Mouse (Mus musculus) forebrain, embryonic 16.5 days (tissue): ENCODE measurements around the gene Mprip. TPM values are rescaled to one million over a fixed set of nuclear protein-coding genes. Genes with fewer than 3 reads are reported as not detected.

Experiments used
- ATAC-seq: fragments of 200-750 bp; cut with Nextera tagmentation; 2 replicates; pipeline ENCODE4 v1.8.0; 2017; ENCODE audit warnings: mild to moderate bottlenecking, moderate library complexity
- H3K27ac ChIP-seq: fragments of 300-500 bp; sonication (generic); 2 replicates; pipeline ENCODE4 v1.5.1; 2014; ENCODE audit warnings: low read length, control low read depth
- H3K27me3 ChIP-seq: fragments of 300-500 bp; sonication (generic); replicated peaks from 2 replicates; pipeline ENCODE4 v1.6.1; 2014; ENCODE audit warnings: low read length; ENCODE audit not compliant: control insufficient read depth, insufficient read depth
- H3K36me3 ChIP-seq: fragments of 300-500 bp; sonication (generic); 2 replicates; pipeline ENCODE4 v1.6.1; 2014; ENCODE audit not compliant: control insufficient read depth, insufficient read depth
- H3K4me1 ChIP-seq: fragments of 300-500 bp; sonication (generic); replicated peaks from 2 replicates; pipeline ENCODE4 v1.6.1; 2014; ENCODE audit warnings: low read length; ENCODE audit not compliant: control insufficient read depth, insufficient read depth
- H3K4me2 ChIP-seq: fragments of 300-500 bp; sonication (generic); 2 replicates; pipeline ENCODE4 v1.6.1; 2014; ENCODE audit warnings: mild to moderate bottlenecking, low read length, control low read depth
- H3K4me3 ChIP-seq: fragments of 300-500 bp; sonication (generic); replicated peaks from 2 replicates; pipeline ENCODE4 v1.5.1; 2014; ENCODE audit warnings: mild to moderate bottlenecking, low read length, control low read depth
- H3K9ac ChIP-seq: fragments of 300-500 bp; sonication (generic); replicated peaks from 2 replicates; pipeline ENCODE4 v1.6.1; 2014; ENCODE audit warnings: low read depth, low read length, control low read depth
- H3K9me3 ChIP-seq: fragments of 300-500 bp; sonication (generic); 2 replicates; pipeline ENCODE4 v1.6.1; 2016; ENCODE audit warnings: low read length; ENCODE audit not compliant: control insufficient read depth
- WGBS: fragments of 180-500 bp; shearing (Covaris S2); extraction: QIAGEN DNeasy Blood & Tissue Kit; methylation state at CpG from one replicate; pipeline ENCODE4 v1.1.7; 2014; 5-methylcytosine and 5-hydroxymethylcytosine counted together
- polyA plus RNA-seq: library from polyadenylated mRNA; unstranded; fragments of >200 nt; fragmentation: Nextera tagmentation; extraction: Ambion mirVana; gene quantifications from 2 replicates; pipeline ENCODE4 v1.2.1, GENCODE M21; 2015

Mprip gene
- polyA plus RNA-seq, 1 experiment from 2014 or later: 51.9 TPM

- no peak overlapping the region for H3K4me3 ChIP-seq
- H3K9ac ChIP-seq: no peak overlapping the region
- no peaks in the 10 kb centered on the region for H3K4me1 ChIP-seq
- H3K36me3 ChIP-seq: no peaks in the 10 kb centered on the region
- H3K27ac ChIP-seq: no peak overlapping the region
- H3K4me2 ChIP-seq: no peak overlapping the region
- no peaks in the 10 kb centered on the region for H3K27me3 ChIP-seq
- ATAC-seq: no peak
- no peaks in the 10 kb centered on the region for H3K9me3 ChIP-seq
- 76% methylated on average over 4 of the region's 4 CpGs for WGBS
These were observed 12.0 kb upstream of the Mprip start for GRCm38 (mm10) chr11:59649058-59649457.

DNA sequence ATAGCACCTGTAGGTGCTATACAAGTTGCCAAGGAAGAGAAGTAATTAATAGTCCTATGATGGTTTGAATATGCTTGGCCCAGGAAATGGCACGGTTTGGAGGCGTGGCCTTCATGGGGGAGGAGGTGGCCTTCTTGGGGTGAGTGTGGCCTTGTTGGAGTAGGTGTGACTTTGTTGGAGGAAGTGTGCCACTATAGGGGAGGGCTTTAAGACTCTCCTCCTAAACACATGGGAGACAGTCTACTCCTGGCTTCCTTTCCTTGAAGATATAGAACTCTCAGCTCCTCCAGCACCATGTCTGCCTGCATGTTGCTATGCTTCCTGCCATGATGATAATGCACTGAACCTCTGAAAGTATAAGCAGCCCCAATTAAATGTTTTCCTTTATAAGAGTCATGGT, 8.1 kb upstream of the Mprip start:
- Histone ChIP-seq H3K4me1 (no peaks in the 10 kb centered on the region), H3K4me2 (no peak overlapping the region), H3K9me3 (no peaks in the 10 kb centered on the region), H3K27me3 (no peaks in the 10 kb centered on the region), H3K36me3 (no peaks in the 10 kb centered on the region), H3K27ac (no peak overlapping the region), H3K9ac (no peak overlapping the region), H3K4me3 (no peak overlapping the region)
- 83% methylated on average over 2 of the region's 2 CpGs for WGBS
- no peak for ATAC-seq

DNA sequence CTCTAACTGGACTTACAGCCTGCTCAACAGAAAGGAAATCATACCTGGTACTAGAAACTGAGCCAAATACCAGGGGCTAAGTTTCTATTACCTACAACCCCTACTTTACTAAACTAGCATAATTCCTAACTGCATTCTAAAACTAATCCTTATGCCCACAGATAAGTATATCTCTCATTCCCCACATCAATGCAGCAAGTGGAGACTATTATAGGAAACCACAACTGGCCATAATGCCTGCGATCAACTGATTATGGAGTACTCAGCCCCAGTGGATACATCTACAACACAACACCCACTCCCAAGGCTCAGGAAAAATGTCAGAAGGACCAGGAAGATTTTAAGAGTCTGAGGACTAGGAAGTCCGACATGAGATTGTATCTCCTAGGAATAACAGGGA, 7.6 kb upstream of the Mprip start:
- no peaks in the 10 kb centered on the region for H3K9me3 ChIP-seq
- H3K27ac ChIP-seq: no peak overlapping the region
- H3K4me1 ChIP-seq: no peaks in the 10 kb centered on the region
- WGBS: 84% methylated on average over 2 of the region's 2 CpGs
- no peak for ATAC-seq
- H3K9ac ChIP-seq: no peak overlapping the region
- H3K4me3 ChIP-seq: no peak overlapping the region
- no peaks in the 10 kb centered on the region for H3K27me3 ChIP-seq
- no peak overlapping the region for H3K4me2 ChIP-seq
- no peaks in the 10 kb centered on the region for H3K36me3 ChIP-seq

DNA sequence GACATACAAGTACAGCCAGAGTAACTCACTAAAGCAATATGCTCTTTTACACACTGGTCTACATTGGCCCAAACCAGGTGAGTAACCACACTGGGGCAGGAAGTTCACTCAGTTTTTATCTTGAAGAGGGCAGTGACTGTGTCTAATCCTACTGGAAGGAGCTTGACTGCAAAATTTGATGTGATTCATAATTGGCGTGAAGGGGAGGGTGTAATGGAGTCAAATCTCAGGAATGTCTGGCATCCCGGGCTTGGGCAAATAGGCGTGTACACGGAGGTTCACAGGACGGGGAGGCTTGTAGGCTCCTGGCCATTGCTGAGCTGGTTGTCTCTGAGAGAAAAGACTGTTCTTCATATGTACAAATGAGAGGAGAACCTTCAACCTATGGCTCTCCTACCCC, 5.8 kb upstream of the Mprip start:
- Histone ChIP-seq H3K27ac (no peak overlapping the region), H3K4me1 (no peaks in the 10 kb centered on the region), H3K4me2 (no peak overlapping the region), H3K4me3 (no peak overlapping the region), H3K9ac (no peak overlapping the region), H3K36me3 (no peaks in the 10 kb centered on the region), H3K9me3 (no peaks in the 10 kb centered on the region), H3K27me3 (no peaks in the 10 kb centered on the region)
- ATAC-seq: no peak
- 81% methylated on average over 5 of the region's 5 CpGs for WGBS

DNA sequence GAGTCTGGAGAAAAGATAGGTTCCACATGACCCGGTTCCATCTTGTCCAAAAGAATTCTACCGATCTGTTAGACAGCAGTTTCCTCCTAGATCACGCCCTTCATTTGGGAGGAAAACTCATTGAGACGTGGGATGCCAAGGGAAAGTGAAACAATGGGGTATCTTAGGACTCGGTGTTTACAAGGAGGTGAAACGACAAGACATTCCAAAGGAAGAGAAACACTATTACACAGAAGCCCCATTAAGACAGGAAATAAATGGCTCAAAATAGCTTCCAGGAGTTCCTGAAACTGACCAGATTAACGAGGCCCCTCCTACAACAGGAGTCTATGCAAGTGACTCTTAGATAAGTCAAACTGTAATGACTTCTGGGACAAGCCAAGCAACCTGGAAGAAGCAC, 5.1 kb upstream of the Mprip start:
- Histone ChIP-seq H3K36me3 (no peaks in the 10 kb centered on the region), H3K4me3 (no peak overlapping the region), H3K9me3 (no peaks in the 10 kb centered on the region), H3K27me3 (no peaks in the 10 kb centered on the region), H3K9ac (no peak overlapping the region), H3K4me2 (no peak overlapping the region), H3K4me1 (no peaks in the 10 kb centered on the region), H3K27ac (no peak overlapping the region)
- WGBS: 65% methylated on average over 7 of the region's 7 CpGs
- ATAC-seq: no peak

GRCm38 (mm10) chr11:59661601-59662248, 620 bp downstream of the Mprip start:
- WGBS: under 1% methylated on average over 28 of the region's 28 CpGs
- Histone ChIP-seq H3K4me1 (peaks cover 30% of the 10 kb centered on the region), H3K27me3 (no peaks in the 10 kb centered on the region), H3K27ac (peak overlapping the region; percentile 65; the same call in 1 of the 2 replicates), H3K36me3 (no peaks in the 10 kb centered on the region), H3K9ac (peak overlapping the region; percentile 84), H3K4me3 (peak overlapping the region; percentile 58), H3K9me3 (no peaks in the 10 kb centered on the region), H3K4me2 (peak overlapping the region; percentile 72)
- peak; percentile 22 for ATAC-seq

DNA sequence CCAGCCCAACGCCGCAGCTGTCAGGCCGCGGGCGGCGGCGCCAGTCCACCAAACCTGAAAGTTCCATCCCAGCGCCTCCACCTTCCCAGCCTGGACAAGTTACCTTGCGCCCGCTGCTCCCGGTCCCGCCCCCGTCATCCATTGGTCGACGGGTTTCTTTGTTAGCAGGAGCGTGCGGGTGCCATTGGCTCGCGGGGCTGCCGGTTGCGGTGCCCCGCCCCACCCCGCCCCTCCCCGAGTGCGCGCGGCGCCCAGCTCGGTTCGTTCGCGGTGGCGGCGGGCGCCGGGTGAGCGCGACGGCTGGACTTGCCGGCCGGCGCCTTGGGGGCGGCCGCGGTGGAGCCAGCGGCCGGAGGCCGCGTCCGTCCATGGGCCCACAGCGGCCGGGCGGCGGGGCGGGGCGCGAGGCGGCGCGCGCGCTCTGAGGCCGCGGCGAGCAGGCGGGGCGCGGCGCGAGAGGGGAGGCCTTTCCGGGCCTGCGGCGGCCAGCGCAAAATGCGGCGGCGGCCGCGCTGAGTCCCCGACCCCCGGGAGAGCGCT, 1.2 kb downstream of the Mprip start:
- Histone ChIP-seq H3K27me3 (no peaks in the 10 kb centered on the region), H3K9me3 (no peaks in the 10 kb centered on the region), H3K9ac (peak overlapping the region; percentile 84), H3K4me1 (peaks cover 30% of the 10 kb centered on the region), H3K36me3 (no peaks in the 10 kb centered on the region), H3K27ac (peak overlapping the region; percentile 81), H3K4me3 (peak overlapping the region; percentile 58), H3K4me2 (peak overlapping the region; percentile 84)
- WGBS: 1% methylated on average over 57 of the region's 82 CpGs
- ATAC-seq: peak; percentile 99

DNA sequence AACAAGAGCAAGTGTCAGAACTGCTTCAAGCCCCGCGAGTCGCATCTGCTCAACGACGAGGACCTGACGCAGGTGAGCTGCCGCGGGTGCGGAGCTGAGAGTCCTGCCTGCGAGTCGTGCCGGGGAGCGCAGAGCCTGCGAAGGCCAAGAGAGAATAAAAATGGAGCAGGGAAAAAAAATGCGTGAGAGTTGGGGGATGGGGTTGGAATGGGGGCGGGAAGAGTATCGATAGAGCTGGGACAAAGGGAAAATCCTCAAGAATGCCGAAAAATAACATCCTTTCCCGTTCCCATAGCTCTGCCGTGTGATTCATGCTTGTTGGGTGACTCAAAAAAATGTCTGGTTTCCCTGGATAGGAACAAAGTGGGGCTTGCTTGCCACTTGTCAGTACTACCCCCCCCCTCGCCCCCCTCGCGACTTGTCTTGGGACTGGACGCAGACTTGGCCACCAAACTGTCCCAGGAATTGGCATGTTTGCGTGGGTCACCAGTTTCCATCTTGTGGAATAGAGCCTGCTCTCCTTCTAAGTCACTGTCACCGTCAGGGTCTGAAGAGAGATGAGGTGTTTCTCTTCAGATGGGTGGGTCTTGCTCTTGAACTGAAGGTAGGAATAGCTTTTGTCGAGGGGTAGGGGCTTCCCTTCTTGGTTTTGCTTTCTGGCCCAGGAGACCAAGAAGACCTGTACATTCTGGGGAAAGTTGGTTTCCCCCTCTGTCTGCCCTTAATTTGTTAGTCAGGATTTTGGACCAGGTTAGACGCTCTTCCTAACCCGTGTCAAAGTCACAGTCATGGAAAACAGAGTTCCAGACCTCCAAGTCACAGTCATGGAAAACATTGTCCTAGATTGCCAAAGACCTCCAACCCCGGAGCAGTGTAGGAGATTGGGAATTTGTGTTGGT, 2.0 kb downstream of the Mprip start:
- H3K27me3 ChIP-seq: no peaks in the 10 kb centered on the region
- peak overlapping the region; percentile 58 for H3K4me3 ChIP-seq
- H3K4me2 ChIP-seq: peak overlapping the region; percentile 84
- H3K4me1 ChIP-seq: peaks cover 33% of the 10 kb centered on the region
- ATAC-seq: peak; percentile 8; the same call in 1 of the 2 replicates
- H3K27ac ChIP-seq: peak overlapping the region; percentile 31; the same call in 1 of the 2 replicates
- 4% methylated on average over 30 of the region's 30 CpGs for WGBS
- H3K9ac ChIP-seq: peak overlapping the region; percentile 84
- H3K36me3 ChIP-seq: no peaks in the 10 kb centered on the region
- no peaks in the 10 kb centered on the region for H3K9me3 ChIP-seq

DNA sequence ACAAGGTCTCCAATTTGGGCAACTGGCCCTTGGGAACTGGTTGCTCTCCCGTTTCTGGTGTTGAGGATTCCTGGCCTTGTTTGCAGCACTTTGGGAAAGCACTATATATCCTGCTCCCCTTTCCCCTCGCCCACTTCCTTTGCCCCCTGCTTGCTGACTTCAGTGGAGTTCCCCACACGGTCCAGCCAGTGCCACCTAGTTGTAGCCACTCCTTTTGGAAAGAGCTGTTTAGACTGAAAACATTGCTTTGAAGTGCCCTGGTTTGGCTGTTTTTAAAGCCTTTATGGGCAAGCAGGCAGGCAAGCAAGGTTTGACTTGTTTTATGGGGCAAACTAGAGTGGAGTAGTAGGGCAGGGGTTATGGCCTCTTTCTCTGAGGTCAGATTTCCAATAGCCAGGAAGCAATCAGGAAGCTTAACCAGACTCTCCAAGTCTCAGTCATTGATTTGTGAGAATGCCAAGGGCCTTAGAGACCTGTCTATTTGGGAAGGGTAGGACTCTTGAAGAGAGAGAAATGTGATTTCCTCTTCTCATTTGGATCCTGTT, 2.7 kb downstream of the Mprip start:
- 31% methylated on average over 3 of the region's 3 CpGs for WGBS
- H3K27ac ChIP-seq: 0 out of 2 replicates have a peak overlapping the region, but pooled peaks have one; percentile 6
- peaks cover 33% of the 10 kb centered on the region for H3K4me1 ChIP-seq
- peak overlapping the region; percentile 84 for H3K9ac ChIP-seq
- H3K27me3 ChIP-seq: no peaks in the 10 kb centered on the region
- no peak for ATAC-seq
- no peaks in the 10 kb centered on the region for H3K36me3 ChIP-seq
- H3K9me3 ChIP-seq: no peaks in the 10 kb centered on the region
- H3K4me3 ChIP-seq: peak overlapping the region; percentile 58
- peak overlapping the region; percentile 84 for H3K4me2 ChIP-seq
